Mouse (Mus musculus): ENCODE results near the gene Col6a4.

GRCm38 (mm10) chr9:105973736-105974135 lies 122.8 kb downstream of the Col6a4 start:
- no peak for TF ChIP-seq CTCF (IDR thresholded peaks at IDR 0.05)
- TF ChIP-seq EP300 (IDR thresholded peaks at IDR 0.05) = peak; percentile 73

Data from lung, postnatal 0 days (tissue).